Mouse (Mus musculus) liver, embryonic 14.5 days (tissue): ENCODE measurements around the gene Senp1. TPM values are rescaled to one million over a fixed set of nuclear protein-coding genes. Genes with fewer than 3 reads are reported as not detected.
A peak's percentile ranks its signal among the peaks of the same experiment; 100 is the strongest.

Experiments used
- ATAC-seq: fragments of 200-750 bp; cut with Nextera tagmentation; 2 replicates; pipeline ENCODE4 v1.8.0; 2017; ENCODE audit warnings: moderate number of reproducible peaks, mild to moderate bottlenecking, moderate library complexity; ENCODE audit not compliant: insufficient read depth
- DNase-seq, 3 experiments: peaks; one replicate each; pipeline ENCODE4 v3.0.0-alpha.2; 2012 to 2013; ENCODE audit warnings: low read depth in 3 of 3, low spot score in 3 of 3
- H3K27ac ChIP-seq: fragments of 300-500 bp; sonication (generic); 2 replicates; pipeline ENCODE4 v1.5.1; 2014; ENCODE audit warnings: moderate library complexity, mild to moderate bottlenecking, control low read depth, inconsistent platforms
- H3K27me3 ChIP-seq: fragments of 300-500 bp; sonication (generic); 2 replicates; pipeline ENCODE4 v1.6.1; 2014; ENCODE audit warnings: mild to moderate bottlenecking, low read length, moderate library complexity; ENCODE audit not compliant: control insufficient read depth, insufficient read depth
- H3K36me3 ChIP-seq: fragments of 300-500 bp; sonication (generic); replicated peaks from 2 replicates; pipeline ENCODE4 v1.6.1; 2014; ENCODE audit warnings: low read depth; ENCODE audit not compliant: control insufficient read depth, insufficient read depth
- H3K4me1 ChIP-seq, 2 experiments: fragments of 200-500 bp in 1 of 2; fragments of 300-500 bp in 1 of 2; sonication (generic) in 1 of 2; replicated peaks; 2 replicates each; pipeline ENCODE4 v1.6.1; 2012 to 2014; ENCODE audit warnings: antibody characterized with exemption in 1 of 2, inconsistent platforms in 1 of 2, low read length in 1 of 2; ENCODE audit not compliant: control insufficient read depth in 2 of 2, insufficient read depth in 2 of 2
- H3K4me2 ChIP-seq: fragments of 300-500 bp; sonication (generic); 2 replicates; pipeline ENCODE4 v1.6.1; 2014; ENCODE audit warnings: low read depth, mild to moderate bottlenecking, control low read depth, moderate library complexity
- H3K4me3 ChIP-seq, 2 experiments: fragments of 200-500 bp in 1 of 2; fragments of 300-500 bp in 1 of 2; sonication (generic) in 1 of 2; 2 replicates each; pipeline ENCODE4 v1.5.1; 2012 to 2014; ENCODE audit warnings: low read depth in 2 of 2, low read length in 2 of 2, mild to moderate bottlenecking in 2 of 2, control low read depth in 1 of 2, inconsistent platforms in 1 of 2, moderate library complexity in 1 of 2; ENCODE audit not compliant: insufficient read depth in 1 of 2
- H3K9ac ChIP-seq: fragments of 300-500 bp; sonication (generic); replicated peaks from 2 replicates; pipeline ENCODE4 v1.6.1; 2014; ENCODE audit warnings: mild to moderate bottlenecking, control low read depth, moderate library complexity
- H3K9me3 ChIP-seq: fragments of 300-500 bp; sonication (generic); 2 replicates; pipeline ENCODE4 v1.6.1; 2016; ENCODE audit warnings: low read length, mixed read lengths; ENCODE audit not compliant: control insufficient read depth
- CTCF ChIP-seq: IDR thresholded peaks from 2 replicates; pipeline ENCODE4 v1.5.1; 2016; ENCODE audit warnings: antibody characterized with exemption, low read depth, control low read depth
- EP300 ChIP-seq: IDR thresholded peaks from 2 replicates; pipeline ENCODE4 v1.6.1; 2016; ENCODE audit warnings: antibody characterized with exemption, low read depth
- WGBS: fragments of 180-500 bp; shearing (Covaris S2); extraction: QIAGEN DNeasy Blood & Tissue Kit; methylation state at CpG from one replicate; pipeline ENCODE4 v1.1.7; 2014; ENCODE audit not compliant: insufficient replicate concordance; 5-methylcytosine and 5-hydroxymethylcytosine counted together
- polyA plus RNA-seq, 2 experiments: library from polyadenylated mRNA; depleted of rRNA in 1 of 2; stranded (reverse) in 1 of 2; unstranded in 1 of 2; fragments of >200 nt; fragmentation: Nextera tagmentation in 1 of 2; extraction: Ambion mirVana in 1 of 2; gene quantifications; 2 replicates each; pipeline versions ENCODE4 v1.2.1 to v1.2.3; 2012 to 2014

Senp1 gene
- polyA plus RNA-seq, 2 experiments, result 10.7 to 15.3 TPM

DNA sequence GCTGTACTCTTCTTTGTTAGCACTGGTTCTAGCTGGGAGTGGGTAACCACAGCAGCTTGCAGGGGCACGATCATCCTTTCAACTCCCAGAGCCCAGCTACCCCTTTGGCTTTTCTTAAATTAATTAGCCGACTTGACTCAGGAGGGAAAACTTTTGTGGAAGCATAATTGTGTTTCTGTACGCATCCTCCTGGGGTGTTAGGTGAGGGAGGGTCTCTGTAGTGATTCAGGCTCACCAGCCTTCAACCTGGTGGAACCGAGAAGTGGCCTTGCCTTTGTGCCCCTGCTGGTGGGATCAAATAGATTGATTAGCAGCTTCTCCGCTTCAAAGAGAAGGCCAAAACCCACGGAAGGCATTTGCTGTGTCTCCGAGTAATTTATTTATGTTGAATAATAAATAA lies 93.6 kb downstream of the Senp1 start:
- no peak overlapping the region for H3K4me3 ChIP-seq
- no peaks in the 10 kb centered on the region for H3K4me1 ChIP-seq
- WGBS, result 3% methylated on average over 7 of the region's 7 CpGs
- no peaks in the 10 kb centered on the region for H3K36me3 ChIP-seq
- no peak for ATAC-seq
- no peak overlapping the region for H3K27ac ChIP-seq
- no peaks in the 10 kb centered on the region for H3K9me3 ChIP-seq
- peaks cover 70% of the 10 kb centered on the region for H3K27me3 ChIP-seq
- no peak overlapping the region for H3K4me2 ChIP-seq
- no peak overlapping the region for H3K9ac ChIP-seq
- TF ChIP-seq EP300 (no peak), CTCF (no peak)
- no peak for DNase-seq

DNA sequence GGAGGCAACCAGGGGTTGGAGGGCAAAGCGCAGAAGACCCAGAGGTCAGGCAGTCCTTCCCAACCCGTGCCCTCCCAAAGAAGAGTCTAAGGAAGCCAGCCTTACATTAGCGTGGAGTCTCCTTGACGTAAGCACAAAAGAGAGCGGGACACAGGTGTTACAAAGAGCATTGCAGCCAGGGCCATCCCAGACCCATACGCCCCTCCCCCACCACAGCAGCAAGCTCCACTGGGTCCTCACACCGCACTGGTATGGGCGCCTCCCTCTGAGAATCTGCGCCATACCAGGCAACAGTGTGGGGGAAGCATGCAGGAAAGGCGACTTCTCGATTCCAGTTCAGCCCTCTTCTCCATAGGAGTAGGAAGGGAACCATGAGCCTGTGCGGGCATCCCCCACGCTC lies 94.0 kb downstream of the Senp1 start:
- Histone ChIP-seq H3K9ac (no peak overlapping the region), H3K36me3 (no peaks in the 10 kb centered on the region), H3K4me2 (no peak overlapping the region), H3K4me1 (no peaks in the 10 kb centered on the region), H3K27me3 (peaks cover 66% of the 10 kb centered on the region), H3K27ac (no peak overlapping the region), H3K9me3 (no peaks in the 10 kb centered on the region), H3K4me3 (no peak overlapping the region)
- WGBS, result 7% methylated on average over 13 of the region's 13 CpGs
- no peak for ATAC-seq
- no peak for DNase-seq
- no peak for TF ChIP-seq EP300
- no peak for TF ChIP-seq CTCF

DNA sequence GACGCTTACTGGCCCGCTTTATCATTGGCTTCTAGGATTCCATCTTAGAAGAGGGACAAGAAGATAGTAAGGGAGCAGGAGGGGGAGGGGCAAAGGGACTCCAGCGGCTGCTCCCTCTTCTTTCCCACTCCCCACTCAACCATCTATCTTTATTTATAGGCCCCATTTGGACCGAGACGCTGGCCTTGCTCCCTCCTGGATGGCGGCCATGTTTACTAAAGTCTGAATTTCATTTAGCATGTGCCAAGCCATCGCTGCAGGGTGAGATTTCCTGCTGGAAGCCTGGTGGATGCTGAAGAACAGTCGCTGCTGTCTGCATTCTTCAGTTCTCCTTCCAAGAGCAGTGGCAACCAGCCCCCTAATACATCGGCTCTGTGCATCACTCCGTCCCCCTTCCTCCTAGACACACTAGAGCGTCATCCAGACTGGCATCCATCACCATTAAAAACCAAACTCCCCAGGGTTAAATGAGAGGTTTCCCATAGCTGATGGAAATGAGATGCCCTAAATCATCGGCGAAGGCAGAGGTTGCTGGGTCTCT lies 96.8 kb downstream of the Senp1 start:
- H3K4me2 ChIP-seq, result no peak overlapping the region
- H3K4me1 ChIP-seq, result peaks cover 0 to 9% of the 10 kb centered on the region in 2 experiments; a peak in 1 of 4 replicates
- DNase-seq (no peak), ATAC-seq (no peak)
- no peaks in the 10 kb centered on the region for H3K9me3 ChIP-seq
- H3K36me3 ChIP-seq, result no peaks in the 10 kb centered on the region
- TF ChIP-seq CTCF (no peak), EP300 (no peak)
- H3K27ac ChIP-seq, result no peak overlapping the region
- WGBS, result 68% methylated on average over 13 of the region's 13 CpGs
- H3K9ac ChIP-seq, result no peak overlapping the region
- H3K27me3 ChIP-seq, result peaks cover 38% of the 10 kb centered on the region
- no peak overlapping the region for H3K4me3 ChIP-seq

DNA sequence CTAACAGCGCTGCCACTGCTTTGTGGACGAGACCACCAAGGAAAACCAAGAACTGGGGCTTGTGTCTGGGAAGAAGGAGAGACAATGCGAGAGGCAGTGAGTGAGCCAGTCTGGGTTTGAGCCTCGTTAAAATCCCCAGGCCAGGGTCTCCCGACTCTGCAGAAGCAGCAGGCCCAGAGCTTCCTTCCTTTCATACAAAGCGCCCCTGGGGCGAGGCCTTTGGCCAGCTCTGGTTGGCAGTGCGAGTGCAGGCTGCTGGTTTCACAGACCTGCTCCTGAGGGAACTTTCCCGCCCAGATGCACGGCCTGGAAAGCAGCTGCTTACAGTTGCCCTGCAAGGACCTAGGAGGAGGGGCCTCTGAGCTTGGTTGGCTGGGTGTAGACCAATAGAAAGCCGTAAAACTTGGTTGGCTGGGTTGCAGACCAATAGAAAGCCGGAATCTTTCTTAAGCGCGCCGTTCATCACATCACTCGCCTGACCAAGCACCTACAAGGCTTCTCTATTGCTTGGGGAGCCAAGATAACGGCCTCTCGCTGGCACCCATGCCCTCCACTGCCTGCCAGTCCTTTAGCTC lies 100.7 kb downstream of the Senp1 start:
- WGBS, result 6% methylated on average over 18 of the region's 18 CpGs
- no peak overlapping the region for H3K9ac ChIP-seq

DNA sequence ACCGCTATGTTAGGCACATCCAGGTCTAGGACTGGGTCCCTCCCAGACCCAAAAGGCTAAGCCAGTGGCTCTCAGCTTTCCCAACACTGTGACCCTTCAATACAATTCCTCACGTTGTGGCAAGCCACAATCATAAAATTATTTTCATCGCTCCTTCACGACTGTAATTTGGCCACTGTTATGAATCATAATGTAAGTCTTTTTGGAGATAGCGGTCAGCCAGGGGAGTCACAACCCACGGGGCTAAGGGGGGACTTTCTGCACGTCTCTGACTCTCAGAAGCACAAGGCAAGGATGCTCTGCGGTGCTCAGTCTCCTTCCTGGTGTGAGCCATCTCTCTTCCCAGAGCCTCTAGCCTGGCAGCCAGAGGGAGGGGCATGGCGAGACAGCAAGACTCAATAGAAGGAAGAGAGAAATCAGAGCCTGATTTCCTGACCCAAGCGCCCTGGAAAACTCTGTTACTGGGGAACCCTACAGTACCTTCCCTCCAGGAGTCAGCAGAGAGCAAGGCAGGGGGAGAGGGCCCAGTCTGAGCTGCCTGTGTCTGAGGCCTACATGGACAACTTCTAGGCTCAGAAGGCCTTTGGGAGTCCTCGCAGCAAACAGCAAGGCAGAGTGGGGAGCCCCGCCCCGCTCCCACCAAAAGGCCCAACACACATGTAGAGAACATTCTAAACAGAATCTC lies 101.4 kb downstream of the Senp1 start:
- Histone ChIP-seq H3K27me3 (no peaks in the 10 kb centered on the region; the same call in 1 of the 2 replicates), H3K4me3 (no peak overlapping the region), H3K4me1 (peaks cover 0 to 9% of the 10 kb centered on the region in 2 experiments; a peak in 1 of 4 replicates), H3K36me3 (no peaks in the 10 kb centered on the region), H3K9me3 (no peaks in the 10 kb centered on the region), H3K9ac (no peak overlapping the region), H3K27ac (no peak overlapping the region), H3K4me2 (no peak overlapping the region; the same call in 1 of the 2 replicates)
- 48% methylated on average over 13 of the region's 13 CpGs for WGBS
- ATAC-seq, result peak; percentile 20; the same call in 1 of the 2 replicates
- TF ChIP-seq EP300 (no peak), CTCF (no peak)
- no peak for DNase-seq

More for the DNA sequence above, 100.7 kb downstream of the Senp1 start:
- Histone ChIP-seq H3K4me3 (no peak overlapping the region), H3K27ac (no peak overlapping the region), H3K4me1 (peaks cover 0 to 9% of the 10 kb centered on the region in 2 experiments; a peak in 1 of 4 replicates), H3K4me2 (peak overlapping the region; percentile 40), H3K9me3 (no peaks in the 10 kb centered on the region), H3K36me3 (no peaks in the 10 kb centered on the region), H3K27me3 (no peaks in the 10 kb centered on the region; the same call in 1 of the 2 replicates)
- peak; percentile 46 to 54 (median 53) for DNase-seq
- peak; percentile 88 for ATAC-seq
- no peak for TF ChIP-seq EP300
- no peak for TF ChIP-seq CTCF
